Mouse (Mus musculus) frontal cortex, postnatal 14 days (tissue): ENCODE results near the gene Smarce1.
"Not testable (repeated sequence)": the region's sequence is repeated elsewhere in the genome, so short reads cannot be mapped to it uniquely, and the experiment has no call there.

Experiments used
- DNase-seq, 2 experiments: peaks; one replicate each; pipeline ENCODE4 v3.0.0; 2022; ENCODE audit warnings: low spot score in 2 of 2

Smarce1 gene

GRCm38 (mm10) chr11:99230261-99231048 is at the start of gene Smarce1:
Gene Smarce1, minus strand, starts transcription at chr11:99231017.
- DNase-seq = peak; percentile 58 to 65

GRCm38 (mm10) chr11:99279986-99280385 is 49.2 kb upstream of the Smarce1 start:
- DNase-seq = no peak

- no peak for DNase-seq
Observed at GRCm38 (mm10) chr11:99276786-99277185, 46.0 kb upstream of the Smarce1 start.

GRCm38 (mm10) chr11:99275624-99276023 is 44.8 kb upstream of the Smarce1 start:
- no peak for DNase-seq

- no peak for DNase-seq
Observed at GRCm38 (mm10) chr11:99272721-99273120, 41.9 kb upstream of the Smarce1 start.

GRCm38 (mm10) chr11:99269192-99269591 is 38.4 kb upstream of the Smarce1 start:
- no peak for DNase-seq

GRCm38 (mm10) chr11:99265796-99266195 is 35.0 kb upstream of the Smarce1 start:
- DNase-seq = no peak

- DNase-seq = peak; percentile 44 to 68
Observed at GRCm38 (mm10) chr11:99265220-99265619, 34.4 kb upstream of the Smarce1 start.

GRCm38 (mm10) chr11:99256213-99256612 is 25.4 kb upstream of the Smarce1 start:
- DNase-seq = no peak

GRCm38 (mm10) chr11:99255316-99255715 is 24.5 kb upstream of the Smarce1 start:
- DNase-seq = no peak

- no peak for DNase-seq
Observed at GRCm38 (mm10) chr11:99253893-99254292, 23.1 kb upstream of the Smarce1 start.

GRCm38 (mm10) chr11:99252671-99253070 is 21.9 kb upstream of the Smarce1 start:
- DNase-seq = no peak

GRCm38 (mm10) chr11:99250666-99251065 is 19.8 kb upstream of the Smarce1 start:
- no peak for DNase-seq

GRCm38 (mm10) chr11:99250241-99250640 is 19.4 kb upstream of the Smarce1 start:
- DNase-seq = peak in 1 of 2 experiments; percentile 20

- DNase-seq = no peak
Observed at GRCm38 (mm10) chr11:99249115-99249514, 18.3 kb upstream of the Smarce1 start.

GRCm38 (mm10) chr11:99247916-99248315 is 17.1 kb upstream of the Smarce1 start:
- no peak for DNase-seq

GRCm38 (mm10) chr11:99244519-99244918 is 13.7 kb upstream of the Smarce1 start:
- not testable (repeated sequence) for DNase-seq

GRCm38 (mm10) chr11:99243820-99244374 is 13.1 kb upstream of the Smarce1 start, which contains the start of gene Krt222:
Gene Krt222, minus strand, starts transcription at chr11:99244085.
- peak in 1 of 2 experiments; percentile 33 for DNase-seq

- DNase-seq = no peak
Observed at GRCm38 (mm10) chr11:99243200-99243819, 12.5 kb upstream of the Smarce1 start.

- no peak for DNase-seq
Observed at GRCm38 (mm10) chr11:99242056-99242455, 11.2 kb upstream of the Smarce1 start.

GRCm38 (mm10) chr11:99238468-99238867 is 7.7 kb upstream of the Smarce1 start:
- no peak for DNase-seq

- no peak for DNase-seq
Observed at GRCm38 (mm10) chr11:99231049-99231816, 416 bp upstream of the Smarce1 start.
